Mouse (Mus musculus) E14TG2a.4 (cell line): ENCODE results near the gene Robo1.
A peak's percentile ranks its signal among the peaks of the same experiment; 100 is the strongest.

Experiments
- H3K27me3 ChIP-seq: 2 replicates; pipeline ENCODE4 v1.6.1; 2014; ENCODE audit warnings: low read length, control low read depth; ENCODE audit not compliant: insufficient read depth
- H3K36me3 ChIP-seq: 2 replicates; pipeline ENCODE4 v1.6.1; 2014; ENCODE audit warnings: low read length, control low read depth; ENCODE audit not compliant: insufficient read depth
- H3K4me1 ChIP-seq: replicated peaks from 2 replicates; pipeline ENCODE4 v1.6.1; 2014; ENCODE audit warnings: low read depth, low read length, control low read depth
- H3K4me3 ChIP-seq: replicated peaks from 2 replicates; pipeline ENCODE4 v1.5.1; 2014; ENCODE audit warnings: mild to moderate bottlenecking, low read length
- H3K9me3 ChIP-seq: 2 replicates; pipeline ENCODE4 v1.6.1; 2014; ENCODE audit warnings: low read length, control low read depth
- CTCF ChIP-seq: conservative IDR thresholded peaks from 2 replicates; pipeline ENCODE4 v1.5.1; 2014; ENCODE audit warnings: low read length
- NANOG ChIP-seq: IDR thresholded peaks from 2 replicates; pipeline ENCODE4 v1.6.1; 2014; ENCODE audit warnings: borderline replicate concordance, low read length, mixed read lengths
- POU5F1 ChIP-seq: IDR thresholded peaks from 2 replicates; pipeline ENCODE4 v1.6.1; 2014; ENCODE audit warnings: low read length, borderline replicate concordance

The Robo1 gene

DNA sequence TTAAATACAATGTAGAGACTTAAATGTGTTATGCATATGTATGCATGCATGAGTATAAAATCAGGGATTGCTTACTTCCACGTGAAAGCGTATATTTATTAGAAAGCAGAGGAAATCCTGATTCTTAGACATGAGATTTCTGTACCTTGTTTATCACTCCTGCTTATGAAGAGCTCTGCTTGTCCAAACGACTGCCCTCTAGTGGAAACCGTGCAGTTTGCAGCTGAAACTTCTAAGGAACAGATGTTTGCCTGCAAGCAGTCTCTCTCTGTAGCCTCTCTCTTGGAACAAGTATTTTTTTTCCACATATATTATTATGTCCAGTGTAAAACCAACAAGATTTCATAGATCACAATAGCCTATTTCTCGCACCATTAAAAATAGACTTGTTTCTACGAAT lies 297.0 kb downstream of the Robo1 start:
- Histone ChIP-seq H3K9me3 (no peaks in the 10 kb centered on the region), H3K4me1 (no peaks in the 10 kb centered on the region), H3K36me3 (no peaks in the 10 kb centered on the region), H3K27me3 (no peaks in the 10 kb centered on the region), H3K4me3 (no peak overlapping the region)
- peak; percentile 75 for TF ChIP-seq CTCF
- no peak for TF ChIP-seq NANOG
- no peak for TF ChIP-seq POU5F1

DNA sequence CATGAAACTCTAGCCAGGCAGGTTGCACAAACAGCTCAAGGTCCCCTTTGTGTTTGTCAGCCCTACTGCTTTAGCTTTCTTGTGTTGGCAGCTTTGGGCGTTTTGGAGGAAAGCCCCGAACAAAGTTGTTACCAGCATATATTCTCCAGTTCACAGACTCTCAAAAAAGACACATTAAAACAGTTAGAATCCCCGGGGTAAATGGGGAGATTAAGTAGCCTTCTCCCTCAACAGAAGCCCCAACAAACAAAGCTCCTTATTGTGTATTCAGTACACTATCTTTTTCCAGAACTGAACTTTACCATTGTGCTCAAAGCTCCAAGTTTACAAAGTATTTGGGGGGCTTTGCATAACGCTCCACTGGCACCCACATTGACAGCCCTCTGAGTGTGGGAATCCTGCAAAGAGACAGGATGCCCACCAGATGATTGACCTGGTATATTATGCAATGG lies 302.6 kb downstream of the Robo1 start:
- Histone ChIP-seq H3K4me3 (no peak overlapping the region), H3K9me3 (no peaks in the 10 kb centered on the region), H3K27me3 (no peaks in the 10 kb centered on the region), H3K4me1 (peaks cover 3% of the 10 kb centered on the region; the same call in 1 of the 2 replicates), H3K36me3 (no peaks in the 10 kb centered on the region)
- TF ChIP-seq NANOG (no peak), POU5F1 (no peak), CTCF (no peak)

DNA sequence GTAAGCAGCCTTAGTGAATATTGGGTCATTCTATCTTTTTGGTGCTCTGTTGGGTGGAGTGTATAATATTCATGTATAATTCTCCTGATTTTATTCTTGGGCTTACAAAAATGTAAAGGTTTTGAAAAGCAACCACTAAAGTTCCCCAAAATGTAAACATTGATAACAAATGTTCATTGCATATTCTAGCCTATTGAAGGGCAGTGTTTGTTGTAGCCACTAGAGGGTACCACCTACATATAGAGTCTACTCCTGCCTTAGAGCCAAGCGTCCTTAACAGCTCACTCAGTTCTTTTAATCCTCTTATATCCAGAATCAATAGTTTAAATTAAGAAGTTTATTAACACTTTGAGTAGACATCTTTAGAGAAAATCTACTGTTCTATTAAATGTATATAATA lies 306.8 kb downstream of the Robo1 start:
- Histone ChIP-seq H3K4me3 (no peak overlapping the region), H3K9me3 (no peaks in the 10 kb centered on the region), H3K4me1 (peaks cover 3% of the 10 kb centered on the region; the same call in 1 of the 2 replicates), H3K27me3 (no peaks in the 10 kb centered on the region), H3K36me3 (no peaks in the 10 kb centered on the region)
- TF ChIP-seq POU5F1 (no peak), CTCF (peak; percentile 46), NANOG (no peak)

DNA sequence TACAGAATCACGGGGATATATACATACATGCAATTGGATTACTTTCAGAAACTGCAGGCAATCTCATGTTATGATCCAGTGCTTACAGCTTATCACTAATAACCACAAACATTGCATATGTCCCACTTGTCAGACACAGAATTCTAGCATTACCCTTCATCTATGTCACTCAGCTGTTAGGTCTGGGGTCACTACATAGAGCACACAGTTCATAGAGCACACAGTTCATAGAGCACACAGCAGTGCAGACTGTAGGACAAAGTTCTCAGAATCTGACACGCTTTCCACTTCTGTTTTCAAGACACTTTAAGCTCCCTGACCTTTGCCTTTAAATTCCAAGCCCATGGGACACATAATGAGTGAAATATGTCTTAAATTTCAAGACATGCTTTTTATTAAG lies 307.3 kb downstream of the Robo1 start:
- Histone ChIP-seq H3K36me3 (no peaks in the 10 kb centered on the region), H3K9me3 (no peaks in the 10 kb centered on the region), H3K4me3 (no peak overlapping the region), H3K4me1 (peaks cover 3% of the 10 kb centered on the region; the same call in 1 of the 2 replicates), H3K27me3 (no peaks in the 10 kb centered on the region)
- TF ChIP-seq POU5F1 (no peak), CTCF (no peak), NANOG (no peak)

DNA sequence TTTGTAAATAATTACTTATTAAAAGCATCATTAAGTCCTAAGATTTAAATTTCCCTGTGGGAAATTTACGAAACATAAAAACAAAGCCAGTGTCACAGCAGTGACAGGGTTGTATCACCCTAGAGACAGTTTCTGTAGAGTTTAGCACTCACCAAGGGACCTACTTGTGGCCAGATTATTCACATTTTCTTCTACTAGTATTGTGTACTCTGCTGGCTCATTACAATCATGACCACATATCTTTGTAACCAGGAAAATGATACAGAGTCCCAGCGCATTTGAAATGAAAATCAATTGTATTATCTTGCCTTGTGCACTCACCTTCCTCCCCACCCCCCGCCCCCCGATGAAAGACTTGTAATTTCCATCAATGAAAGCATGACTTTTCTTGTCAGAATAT lies 314.3 kb downstream of the Robo1 start:
- H3K36me3 ChIP-seq = no peaks in the 10 kb centered on the region
- no peaks in the 10 kb centered on the region for H3K9me3 ChIP-seq
- H3K27me3 ChIP-seq = no peaks in the 10 kb centered on the region
- peaks cover 2% of the 10 kb centered on the region; the same call in 1 of the 2 replicates for H3K4me1 ChIP-seq
- no peak overlapping the region for H3K4me3 ChIP-seq
- TF ChIP-seq NANOG (no peak), POU5F1 (no peak), CTCF (no peak)

DNA sequence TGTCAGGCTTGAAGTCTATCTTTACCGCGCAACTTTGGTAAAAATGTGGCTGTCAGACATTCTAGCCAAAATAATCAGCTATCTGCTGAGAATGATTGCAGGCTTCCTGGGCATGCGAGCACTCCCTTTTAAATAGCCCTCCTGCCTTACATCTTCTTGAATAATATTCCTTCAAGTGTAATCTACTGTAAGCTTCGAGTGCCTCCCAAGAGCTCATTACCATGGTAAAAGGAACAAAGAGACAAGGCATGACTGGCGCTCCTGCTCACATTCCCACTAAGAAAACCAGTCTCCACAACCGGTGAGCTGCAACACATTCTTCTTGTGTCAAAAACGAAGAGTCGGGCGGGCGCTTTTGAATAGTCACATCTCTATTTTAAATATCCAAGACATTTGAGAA lies 314.8 kb downstream of the Robo1 start:
- peaks cover 2% of the 10 kb centered on the region; the same call in 1 of the 2 replicates for H3K4me1 ChIP-seq
- no peaks in the 10 kb centered on the region for H3K27me3 ChIP-seq
- no peaks in the 10 kb centered on the region for H3K9me3 ChIP-seq
- no peak overlapping the region for H3K4me3 ChIP-seq
- TF ChIP-seq POU5F1 (no peak), CTCF (no peak), NANOG (no peak)
- no peaks in the 10 kb centered on the region for H3K36me3 ChIP-seq

DNA sequence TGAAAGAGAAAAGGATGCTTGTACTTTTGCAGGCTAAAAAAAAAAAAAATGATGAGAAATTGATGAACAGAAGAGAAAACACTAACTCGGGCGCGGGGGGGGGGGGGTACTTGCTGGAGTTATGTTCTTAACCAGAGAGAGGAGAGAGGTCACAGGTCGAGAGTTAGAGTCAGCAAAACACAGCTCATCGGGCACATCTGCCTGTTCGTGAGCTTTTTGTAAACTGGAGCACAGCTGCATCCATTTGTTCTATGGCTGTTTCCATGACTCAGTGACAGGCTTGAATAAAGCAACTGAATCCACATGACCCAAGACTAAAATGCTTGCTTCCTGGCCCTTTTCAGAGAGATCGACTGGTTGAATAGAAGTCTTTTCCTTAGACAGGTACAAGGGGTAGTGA lies 325.7 kb downstream of the Robo1 start:
- Histone ChIP-seq H3K4me1 (no peaks in the 10 kb centered on the region), H3K9me3 (no peaks in the 10 kb centered on the region), H3K4me3 (no peak overlapping the region), H3K27me3 (no peaks in the 10 kb centered on the region), H3K36me3 (no peaks in the 10 kb centered on the region)
- TF ChIP-seq CTCF (no peak), POU5F1 (no peak), NANOG (no peak)

DNA sequence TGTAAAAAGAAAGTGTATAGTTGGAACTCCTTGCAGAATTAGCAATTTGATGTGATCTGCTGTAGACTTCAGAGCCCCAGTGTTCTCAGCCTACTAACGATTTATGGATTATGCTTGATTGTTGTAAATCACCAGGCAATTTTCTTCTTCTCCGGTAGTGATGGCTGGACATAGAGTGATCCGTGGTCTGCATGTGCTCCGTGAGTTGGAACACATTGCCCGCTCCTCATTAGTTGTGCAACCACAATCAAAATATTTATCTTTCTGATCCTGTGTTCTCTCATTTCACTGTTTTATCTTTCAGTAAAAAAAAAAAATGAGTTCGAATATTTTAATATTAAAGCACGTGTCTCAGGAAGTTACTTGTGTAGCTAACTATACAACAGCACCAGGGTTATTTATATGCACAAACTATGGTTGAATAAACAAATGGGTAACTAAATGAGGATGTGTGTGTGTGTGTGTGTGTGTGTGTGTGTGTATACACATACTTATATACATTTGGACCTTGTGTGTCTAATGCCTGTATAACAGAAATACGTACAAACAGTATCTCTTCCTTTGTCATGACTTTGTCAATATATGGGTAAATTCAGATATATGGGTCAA lies 331.3 kb downstream of the Robo1 start:
- no peak overlapping the region for H3K4me3 ChIP-seq
- no peaks in the 10 kb centered on the region for H3K36me3 ChIP-seq
- H3K27me3 ChIP-seq = no peaks in the 10 kb centered on the region
- H3K4me1 ChIP-seq = no peaks in the 10 kb centered on the region
- no peaks in the 10 kb centered on the region for H3K9me3 ChIP-seq
- no peak for TF ChIP-seq POU5F1
- TF ChIP-seq NANOG = no peak
- TF ChIP-seq CTCF = no peak

DNA sequence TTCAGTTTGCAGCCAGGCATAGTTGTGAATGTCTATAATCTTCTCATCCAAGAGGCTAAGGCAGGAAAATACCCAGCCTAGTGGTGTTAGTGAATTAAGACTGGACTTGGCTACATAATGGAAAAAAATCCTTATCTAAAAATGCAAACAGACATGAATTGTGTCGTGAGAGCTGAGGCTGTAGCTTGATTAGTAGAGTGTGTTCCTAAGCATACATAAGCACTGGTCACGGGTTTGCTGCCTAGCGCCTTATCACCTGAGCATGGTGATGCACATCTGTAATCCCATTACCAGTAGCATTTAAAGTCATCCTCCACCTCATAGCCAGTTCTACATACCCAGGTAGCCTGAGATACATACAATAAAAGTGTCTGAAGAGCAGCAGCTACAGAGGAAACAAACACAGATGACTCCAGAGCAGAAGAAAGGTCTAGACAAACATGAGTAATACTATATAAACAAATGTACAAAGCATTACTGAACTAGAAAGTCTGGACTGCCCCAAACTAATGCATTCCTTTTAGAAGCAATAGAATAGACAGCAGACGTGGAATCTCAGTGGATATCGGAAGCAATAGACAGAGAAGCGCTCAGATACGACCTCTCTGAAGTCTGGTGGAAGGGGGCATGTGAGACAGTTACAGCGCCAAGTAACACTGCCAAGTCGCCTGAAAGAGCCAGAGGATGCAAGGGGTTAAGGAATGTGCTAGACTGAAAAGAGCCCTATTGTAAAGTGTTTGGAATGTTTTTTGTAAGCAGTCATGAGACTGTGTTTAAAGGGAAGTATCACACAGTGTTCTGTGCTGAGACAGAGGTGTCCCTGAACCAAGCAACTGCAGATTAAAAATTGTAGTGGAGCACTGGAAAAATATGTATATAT lies 333.1 kb downstream of the Robo1 start:
- Histone ChIP-seq H3K9me3 (no peaks in the 10 kb centered on the region), H3K4me3 (no peak overlapping the region), H3K4me1 (no peaks in the 10 kb centered on the region), H3K36me3 (no peaks in the 10 kb centered on the region), H3K27me3 (no peaks in the 10 kb centered on the region)
- no peak for TF ChIP-seq CTCF
- TF ChIP-seq POU5F1 = no peak
- no peak for TF ChIP-seq NANOG
